Mouse (Mus musculus) adrenal gland, adult 18-20 months (tissue): Measurements from ENCODE around the gene Coch. TPM values are rescaled to one million over a fixed set of nuclear protein-coding genes. Genes with fewer than 3 reads are reported as not detected.
A peak's percentile ranks its signal among the peaks of the same experiment; 100 is the strongest.
"Not testable (repeated sequence)": the region's sequence is repeated elsewhere in the genome, so short reads cannot be mapped to it uniquely, and the experiment has no call there.

ENCODE experiments used
- DNase-seq, 2 experiments: peaks; one replicate each; pipeline ENCODE4 v3.0.0; 2021 to 2022; ENCODE audit warnings: low spot score in 2 of 2
- long read RNA-seq, 2 experiments: library from polyadenylated mRNA; stranded (forward); transcript quantifications; one replicate each; pipeline ENCODE4 v2.0.0; 2021
- total RNA-seq, 2 experiments: library from RNA; stranded (reverse); gene quantifications; 1 replicate in 1 of 2; 2 replicates in 1 of 2; pipeline ENCODE4 v1.2.3; 2021

Gene Coch
- 1 to 10 TPM in 1 of 2 experiments, under 1 TPM in 1; 0.13 to 2.0 TPM for total RNA-seq
- long read RNA-seq, experiment 1: 0 reads
- long read RNA-seq, experiment 2, transcript Coch-201 (12 exons, 2,456 nt): major isoform, 19 of 26 reads
- long read RNA-seq, experiment 2, partial matches to known transcripts: 2 of 26 reads
- long read RNA-seq, experiment 2, other reads (novel, unspliced or antisense): 4 of 26 reads

DNA sequence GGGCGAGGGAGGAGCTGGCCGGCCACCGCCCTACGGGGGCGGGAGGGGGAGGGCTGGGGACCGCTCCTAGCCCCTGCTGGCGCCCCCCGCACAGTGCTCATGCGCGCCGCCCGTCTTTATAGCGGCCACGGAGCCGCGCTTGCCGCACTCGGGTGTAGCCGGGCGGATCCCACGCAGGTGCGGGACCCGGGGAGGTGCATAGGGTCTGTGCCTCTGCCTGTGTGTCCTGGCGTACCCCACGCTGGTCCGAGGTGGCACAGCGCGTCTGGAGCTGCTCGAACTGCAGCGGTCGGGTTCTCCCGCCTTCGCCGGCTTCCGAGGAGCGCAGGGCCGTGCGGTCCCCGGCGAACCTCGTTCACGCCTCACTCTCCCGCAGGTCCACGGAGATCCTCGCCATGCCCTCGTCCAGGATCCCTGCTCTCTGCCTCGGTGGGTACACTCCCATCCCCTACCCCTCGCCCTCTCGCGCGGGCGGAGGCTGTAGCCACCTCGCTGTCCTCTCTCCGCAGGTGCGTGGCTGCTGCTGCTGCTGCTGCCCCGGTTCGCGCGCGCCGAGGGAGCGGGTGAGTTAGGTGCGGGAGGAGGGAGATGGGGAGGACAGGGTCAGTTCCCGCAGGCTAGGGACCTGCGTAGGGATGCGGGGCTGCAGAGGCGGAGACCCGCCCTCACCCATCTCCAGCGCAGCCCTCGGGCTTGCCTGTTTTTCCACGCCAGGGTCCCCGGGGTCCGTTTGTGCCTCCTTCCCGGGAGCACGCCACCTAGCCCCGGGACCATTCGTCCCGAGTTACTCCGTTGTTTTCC is at the start of gene Coch:
Coch (plus strand) TSS at position 113 of the 801 bp plus-strand sequence.
- DNase-seq: peak in 1 of 2 experiments; percentile 22

DNA sequence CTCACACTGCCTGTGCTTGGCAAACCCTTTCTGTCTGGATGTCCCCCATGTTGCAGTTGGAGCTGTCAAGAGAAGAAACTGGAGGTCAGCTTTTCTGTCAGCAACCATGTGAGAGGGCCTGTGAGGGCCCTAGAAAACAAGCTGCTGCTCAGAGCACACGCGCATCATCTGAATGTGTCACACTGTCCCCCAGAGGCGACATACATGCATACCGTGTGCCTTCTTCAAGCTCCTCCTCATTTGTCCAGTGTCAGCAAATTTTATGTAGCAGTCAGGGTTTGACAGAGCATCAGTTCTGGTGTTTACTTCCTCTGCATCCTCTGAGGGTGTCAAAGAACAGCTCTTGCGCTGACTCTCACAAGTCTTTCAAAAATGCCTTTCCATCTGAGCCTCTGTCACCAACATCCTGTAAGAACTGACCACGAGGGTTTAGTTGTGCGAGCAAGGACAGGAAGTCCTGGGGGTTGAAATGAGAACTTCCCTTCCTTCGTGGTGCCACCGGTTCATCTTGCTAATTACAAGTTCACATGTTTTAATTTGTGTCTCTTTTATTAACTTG is 49.7 kb upstream of the Coch start:
- DNase-seq: no peak

DNA sequence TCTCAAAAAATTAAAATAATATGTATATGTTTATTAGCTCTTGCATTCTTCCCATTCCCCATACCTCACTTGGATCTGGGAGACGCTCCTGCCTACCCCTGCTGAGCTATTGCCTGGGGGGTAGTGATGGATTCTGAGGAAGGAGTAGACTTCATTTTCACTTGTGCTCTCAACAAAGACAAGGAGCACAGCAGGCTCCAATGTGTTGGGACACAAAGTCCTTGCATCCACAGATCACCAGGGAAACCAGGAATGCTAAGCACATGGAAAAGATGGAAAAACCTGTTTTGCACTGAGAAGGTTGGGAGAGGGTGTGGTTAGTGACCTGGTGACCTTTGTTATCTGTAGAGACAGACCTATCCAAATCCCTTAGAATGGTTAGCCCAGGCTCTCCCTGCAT is 38.1 kb upstream of the Coch start:
- DNase-seq: no peak

DNA sequence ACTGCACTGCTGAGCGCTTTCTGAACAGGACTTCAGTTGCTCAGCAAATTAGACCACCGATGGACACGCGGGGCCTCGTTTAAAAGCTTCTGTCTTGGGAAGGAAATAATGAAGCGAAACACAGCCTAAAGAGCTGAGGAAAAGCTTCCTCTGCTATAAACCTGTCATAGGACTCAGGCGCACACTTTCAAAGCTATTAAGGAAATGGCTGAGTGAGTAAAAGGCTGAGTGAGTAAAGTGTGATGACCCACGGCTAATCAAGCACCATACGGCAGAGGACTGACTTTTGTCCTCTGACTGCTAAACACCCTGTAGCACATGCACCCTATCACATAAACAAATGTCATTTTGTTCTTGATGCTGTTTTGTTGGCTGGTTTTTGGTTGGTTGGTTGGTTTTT is 31.7 kb upstream of the Coch start:
- no peak for DNase-seq

DNA sequence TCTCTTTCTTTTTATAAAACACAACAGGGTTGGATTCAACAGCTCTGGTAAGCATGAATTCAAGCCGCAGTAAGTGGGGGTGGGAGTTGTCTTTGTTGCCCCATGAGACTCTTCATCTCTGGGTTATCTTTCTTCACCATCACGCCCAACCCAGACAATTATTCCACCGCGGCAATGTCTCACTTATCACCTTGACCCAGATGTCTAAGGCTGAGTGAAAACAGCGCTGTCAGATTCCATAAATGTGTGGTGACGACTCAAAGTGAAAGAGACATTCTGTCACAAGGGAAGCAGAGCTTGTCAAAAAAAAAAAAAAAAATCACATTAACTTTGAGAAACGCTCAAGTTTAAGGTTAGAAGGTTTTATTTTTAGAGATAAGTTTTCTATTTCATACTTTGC is 25.9 kb upstream of the Coch start:
- no peak for DNase-seq

DNA sequence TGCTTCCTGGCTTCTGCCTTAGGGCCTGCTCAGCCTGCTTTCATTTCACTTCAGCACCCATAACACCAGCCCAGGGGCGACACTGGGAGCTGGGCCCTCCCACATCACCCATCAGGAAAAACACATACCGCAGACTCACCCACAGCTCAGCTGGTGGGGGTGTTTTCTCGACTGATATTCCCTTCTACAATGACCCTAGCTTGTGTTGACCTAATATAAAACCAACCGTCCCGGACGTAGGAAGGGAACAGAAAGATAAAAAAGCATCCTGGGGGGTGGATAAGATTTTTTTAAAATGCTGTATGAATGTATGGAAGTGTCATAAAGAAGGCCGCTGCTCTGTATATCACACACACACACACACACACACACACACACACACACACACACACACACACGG is 23.7 kb upstream of the Coch start:
- DNase-seq: no peak

DNA sequence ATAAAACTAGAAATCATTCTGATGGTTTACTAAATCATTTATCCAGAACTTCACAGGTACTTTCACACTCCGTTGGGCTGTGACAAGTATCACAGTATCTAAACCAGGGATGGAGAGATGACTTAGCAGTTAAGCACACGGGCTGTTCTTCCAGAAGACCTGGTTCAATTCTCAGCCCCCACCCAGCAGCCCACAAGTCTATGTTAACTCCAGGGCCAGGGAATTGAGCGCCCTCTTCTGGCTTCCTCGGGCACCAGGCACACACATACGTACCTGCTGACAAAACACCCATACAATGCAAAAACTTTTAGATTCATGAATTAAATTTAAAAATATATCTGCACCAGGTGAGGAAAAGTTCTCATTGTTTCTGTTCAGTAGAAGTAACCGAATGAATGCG is 23.2 kb upstream of the Coch start:
- DNase-seq: no peak

DNA sequence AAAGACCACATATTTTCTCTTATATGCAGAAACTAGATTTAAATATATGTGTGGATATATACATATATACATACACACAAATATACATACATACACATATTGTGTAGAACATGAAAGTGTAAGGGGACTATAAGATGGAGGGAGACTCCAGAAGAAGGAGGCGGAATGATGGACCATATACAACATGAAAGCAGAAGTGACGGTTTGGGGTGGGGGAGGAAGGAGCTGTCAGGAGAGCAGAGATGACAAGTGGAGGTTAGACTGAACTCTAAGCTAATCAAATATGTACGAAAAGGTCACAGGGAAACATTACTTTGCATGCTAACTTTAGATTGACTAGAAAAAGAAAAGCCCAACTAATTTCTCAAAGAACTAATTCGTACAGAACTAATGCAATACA is 20.5 kb upstream of the Coch start:
- no peak for DNase-seq

DNA sequence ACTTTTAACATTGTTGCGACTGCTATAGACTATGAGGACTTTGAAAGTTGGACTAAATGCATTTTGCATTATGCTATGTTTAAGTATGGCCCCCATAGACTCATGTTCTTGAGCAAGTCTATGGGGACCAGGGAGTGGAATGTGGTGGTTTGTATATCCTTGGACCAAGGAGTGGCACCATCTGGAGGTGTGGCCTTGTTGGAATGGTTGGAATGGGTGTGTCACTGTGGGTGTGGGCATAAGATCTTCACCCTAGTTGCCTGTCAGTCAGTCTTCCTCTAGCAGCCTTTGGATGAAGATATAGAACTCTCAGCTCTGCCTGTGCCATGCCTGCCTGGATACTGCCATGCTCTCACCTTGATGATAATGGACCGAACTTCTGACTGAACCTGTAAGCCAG is 15.3 kb upstream of the Coch start:
- DNase-seq: not testable (repeated sequence)

DNA sequence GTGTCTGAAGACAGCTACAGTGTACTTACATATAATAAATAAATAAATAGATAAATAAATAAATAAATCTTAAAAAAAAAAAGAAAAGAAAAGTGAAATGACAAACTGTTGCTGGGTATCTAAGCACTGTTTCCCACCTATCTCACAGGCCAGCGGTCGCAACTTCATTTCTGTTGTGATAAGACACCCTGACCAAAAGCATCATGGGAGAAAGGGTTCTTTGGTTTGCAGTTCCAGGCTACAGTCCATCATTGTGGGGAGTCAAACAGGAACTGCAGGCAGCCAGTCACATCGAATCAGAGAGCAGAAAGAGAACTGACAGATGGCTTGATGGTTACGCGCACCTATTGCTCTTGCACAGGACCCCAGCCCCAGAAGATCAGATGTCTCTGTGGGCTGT is 3.9 kb upstream of the Coch start:
- no peak for DNase-seq

DNA sequence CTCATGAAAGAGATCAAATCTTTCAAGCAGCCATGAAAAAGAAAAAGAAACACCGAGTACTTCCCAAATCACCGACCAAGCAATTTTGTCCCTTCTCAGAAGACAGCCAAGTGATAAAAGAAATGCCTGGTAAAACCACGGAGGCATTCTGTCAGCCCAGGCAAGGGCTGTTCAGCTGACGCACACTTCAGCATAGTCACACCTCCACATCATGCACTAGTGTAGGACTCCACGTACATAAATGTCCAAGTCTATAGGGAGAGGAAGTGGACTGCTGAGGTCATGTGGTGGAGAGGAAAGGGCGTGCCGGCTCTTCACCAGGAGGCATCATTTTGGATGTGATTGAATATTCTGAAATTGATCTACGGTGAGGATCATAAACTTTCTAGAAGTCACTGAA is 1.2 kb upstream of the Coch start:
- no peak for DNase-seq

DNA sequence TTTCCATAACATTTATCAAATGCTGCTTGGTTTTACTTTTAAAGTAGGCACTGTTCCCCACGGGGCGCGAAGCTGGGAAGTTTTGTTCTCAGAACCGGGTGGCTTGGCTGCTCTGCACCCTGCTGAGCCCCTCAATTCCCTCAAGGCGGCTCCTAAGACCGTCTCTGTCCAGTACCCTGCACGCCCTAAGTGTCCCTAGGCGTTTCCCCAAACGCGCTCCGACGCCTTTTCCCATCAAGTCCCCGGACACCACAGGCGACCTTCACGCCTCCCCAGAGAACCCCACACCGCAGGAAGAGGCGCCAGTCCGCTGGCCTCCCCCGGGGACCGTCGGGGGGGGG is 283 bp upstream of the Coch start:
- DNase-seq: no peak

DNA sequence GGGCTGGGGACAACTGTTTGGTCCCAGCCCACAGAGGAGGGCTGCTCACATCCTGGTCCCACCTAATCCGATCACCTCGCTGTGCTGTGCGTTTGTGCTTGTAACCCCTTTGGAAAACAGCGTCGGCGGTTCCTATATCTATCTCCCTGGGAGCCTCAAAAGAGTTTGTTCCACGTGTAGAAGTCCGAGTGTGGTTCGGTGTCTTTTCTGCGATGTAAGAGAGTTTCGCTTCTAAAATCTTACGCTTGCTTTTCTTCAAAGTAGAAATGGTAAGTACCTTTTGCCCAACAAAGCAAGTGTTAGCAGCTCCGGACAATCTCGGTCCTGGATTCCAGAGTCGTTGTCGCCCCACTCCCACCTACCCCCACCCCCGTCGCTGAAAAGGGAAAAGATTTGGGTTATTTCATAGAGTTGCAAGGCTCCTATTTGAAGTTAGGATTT is 909 bp downstream of the Coch start:
- no peak for DNase-seq

DNA sequence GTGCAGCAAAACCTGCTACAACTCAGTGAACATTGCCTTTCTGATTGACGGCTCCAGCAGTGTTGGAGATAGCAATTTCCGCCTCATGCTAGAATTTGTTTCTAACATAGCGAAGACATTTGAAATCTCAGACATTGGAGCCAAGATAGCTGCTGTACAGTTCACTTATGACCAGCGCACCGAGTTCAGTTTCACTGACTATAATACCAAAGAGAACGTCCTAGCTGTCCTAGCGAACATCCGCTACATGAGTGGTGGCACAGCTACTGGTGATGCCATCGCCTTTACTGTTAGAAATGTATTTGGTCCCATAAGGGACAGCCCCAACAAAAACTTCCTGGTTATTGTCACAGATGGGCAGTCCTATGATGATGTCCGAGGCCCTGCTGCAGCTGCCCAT is 10.2 kb downstream of the Coch start:
- DNase-seq: no peak

DNA sequence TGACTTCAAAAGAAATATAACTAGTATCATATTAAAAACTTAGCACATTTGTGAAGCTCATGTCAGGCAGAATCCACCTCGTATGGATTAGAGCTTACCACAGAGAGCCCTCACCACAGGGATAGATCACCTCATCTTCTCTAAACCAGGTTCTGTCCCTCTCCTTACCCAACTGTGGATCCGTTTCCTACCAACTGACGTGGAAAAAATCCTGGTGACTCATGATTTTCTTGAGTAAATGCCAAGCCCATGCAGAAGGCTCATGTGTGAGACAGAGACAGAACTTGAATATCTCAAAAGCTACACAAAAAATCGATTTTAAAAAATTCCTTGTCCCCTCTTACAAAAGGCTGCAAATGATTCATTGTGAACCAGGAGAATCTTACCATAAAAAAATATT is 13.0 kb downstream of the Coch start:
- DNase-seq: no peak

DNA sequence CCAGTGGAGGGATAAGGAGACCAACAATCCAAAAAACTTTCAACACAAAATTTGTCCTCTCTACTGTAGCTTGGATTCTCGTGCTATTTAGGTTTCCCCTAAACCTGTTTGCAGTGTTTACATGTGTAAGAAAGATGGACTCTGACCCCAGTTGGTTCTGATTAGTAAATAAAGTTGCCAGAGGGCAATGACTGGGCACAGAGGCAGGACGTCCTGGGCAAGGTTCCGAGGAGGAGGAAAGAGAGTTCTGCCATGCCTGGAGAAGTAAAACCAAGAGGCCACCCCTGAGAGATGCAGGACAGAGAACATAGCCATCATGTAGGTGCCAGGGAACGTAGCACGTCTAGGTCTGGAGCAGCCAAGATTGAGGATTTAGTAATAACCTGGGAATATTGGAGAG is 19.2 kb downstream of the Coch start:
- DNase-seq: no peak

DNA sequence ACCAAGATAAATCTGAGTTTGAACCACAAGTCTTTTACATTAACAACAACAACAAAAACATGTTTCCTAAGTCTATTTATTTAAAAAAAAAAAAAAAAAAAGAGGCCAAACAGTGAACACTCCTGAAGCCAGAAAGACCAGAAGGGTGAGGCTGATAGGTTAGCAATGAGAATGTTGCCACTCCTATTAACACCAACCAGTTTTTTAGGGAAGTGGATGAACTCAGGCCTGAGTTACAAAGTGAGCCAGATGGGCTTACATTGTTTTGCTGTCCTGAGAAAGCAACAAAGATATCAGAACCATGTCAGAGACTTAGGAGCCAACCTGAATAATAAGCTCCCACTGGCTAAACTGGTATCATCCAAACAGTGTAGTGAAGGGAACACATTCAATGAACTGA is 27.4 kb downstream of the Coch start:
- DNase-seq: no peak

DNA sequence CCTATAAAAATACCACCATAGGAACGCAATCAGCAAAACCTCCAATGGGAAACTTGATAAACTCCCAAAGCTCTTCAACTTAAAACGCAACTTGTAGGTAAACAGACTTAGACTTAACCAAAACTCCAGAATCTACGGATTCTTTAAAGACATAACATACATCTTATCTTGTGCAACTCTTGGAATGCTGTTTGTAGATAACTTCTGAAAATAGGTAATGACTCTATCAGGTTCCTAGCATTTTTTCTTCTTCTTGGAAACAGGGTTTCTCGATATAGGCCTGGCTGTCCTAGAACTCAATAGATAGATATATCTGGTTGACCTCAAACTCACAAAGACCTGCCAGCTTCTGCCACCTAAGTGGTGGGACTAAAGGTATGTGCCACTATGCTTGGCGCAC is 28.0 kb downstream of the Coch start:
- DNase-seq: no peak

DNA sequence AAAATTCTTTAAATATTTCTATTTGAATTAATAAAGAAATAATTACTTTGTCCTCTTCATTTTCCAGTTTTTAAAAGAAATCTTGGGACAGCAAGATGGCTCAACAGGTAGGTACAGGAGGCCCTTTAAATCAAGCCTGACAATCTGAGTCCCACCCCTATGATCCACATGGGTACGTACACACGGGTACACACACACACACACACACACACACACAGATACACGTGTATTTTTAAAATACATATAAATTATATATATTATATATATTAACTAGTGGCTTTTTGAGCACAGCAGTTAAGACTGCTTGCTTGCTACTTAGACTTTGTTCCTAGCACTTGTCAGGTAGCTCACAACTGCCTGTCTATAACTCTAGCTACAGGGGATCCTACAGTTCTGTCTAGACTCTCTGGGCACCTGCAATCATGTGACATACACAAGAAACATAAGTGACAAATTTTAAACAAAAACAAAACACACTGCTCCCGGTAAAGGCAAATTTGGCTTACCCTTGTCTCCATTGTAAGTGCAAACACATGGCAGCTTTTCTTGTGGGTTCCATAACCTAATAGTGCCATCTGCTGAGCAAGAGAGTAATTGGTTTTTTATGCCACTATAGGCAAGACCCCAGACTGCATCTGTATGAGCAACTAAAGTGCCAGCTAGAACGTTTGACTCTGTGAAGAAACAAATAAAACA is 29.7 kb downstream of the Coch start:
- no peak for DNase-seq

DNA sequence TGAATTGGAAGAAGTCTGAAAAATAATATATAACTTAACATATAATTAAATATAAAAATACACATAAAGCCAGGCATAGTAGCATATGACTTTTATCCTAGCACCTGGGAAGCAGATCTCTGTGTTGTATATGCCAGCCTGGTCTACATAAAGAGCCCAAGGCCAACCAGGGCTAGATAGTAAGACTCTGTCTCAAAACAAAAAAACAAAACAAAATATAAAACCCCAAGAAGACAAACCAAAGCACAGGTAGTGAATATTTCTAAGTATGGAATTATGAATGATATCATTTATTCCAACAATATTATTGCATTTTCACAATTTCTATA is 30.2 kb downstream of the Coch start:
- DNase-seq: no peak

DNA sequence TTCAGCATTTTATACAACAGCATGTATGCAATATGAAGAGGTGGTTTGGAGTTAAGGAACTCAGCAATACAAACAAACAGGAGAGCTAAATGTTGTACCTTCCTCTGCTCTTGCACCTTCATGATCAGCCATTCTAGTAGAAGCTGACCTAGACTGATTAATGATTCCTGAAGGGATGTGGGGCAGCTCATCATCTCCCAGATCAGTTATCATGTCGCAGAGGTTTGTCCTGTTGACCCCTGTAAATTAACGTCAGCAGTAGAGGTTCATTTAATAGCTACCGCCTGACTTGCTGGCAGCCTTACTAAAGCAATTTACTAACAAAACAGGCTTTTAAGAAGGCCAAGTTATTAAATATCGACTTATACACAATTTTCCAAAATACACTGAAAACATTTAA is 40.3 kb downstream of the Coch start:
- DNase-seq: no peak

DNA sequence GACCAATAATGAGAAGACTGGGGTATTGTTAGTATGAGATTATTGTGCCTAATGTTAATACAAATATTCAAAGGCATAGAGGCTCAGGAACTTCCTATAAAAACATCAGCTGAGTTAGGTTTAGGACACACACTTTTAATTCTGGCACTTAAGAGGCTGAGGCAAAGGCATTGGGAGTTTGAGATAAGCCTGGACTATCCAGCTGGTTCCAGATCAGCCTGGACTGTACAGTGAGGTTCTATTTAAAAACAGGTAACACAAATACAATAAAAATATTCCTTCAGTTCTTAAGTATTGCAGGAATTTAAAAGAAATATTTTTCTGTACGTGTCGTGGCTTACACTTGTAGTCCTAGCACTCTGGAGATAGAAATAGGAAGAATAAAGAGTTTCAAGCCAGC is 43.1 kb downstream of the Coch start:
- DNase-seq: no peak
